Mouse (Mus musculus) C2C12 (cell line): ENCODE results near the gene Arhgap1. TPM values are rescaled to one million over a fixed set of nuclear protein-coding genes. Genes with fewer than 3 reads are reported as not detected.

Source experiments
- H3K27me3 ChIP-seq: one replicate; pipeline ENCODE4 v1.6.1; 2011; ENCODE audit not compliant: control insufficient read depth, insufficient read depth, insufficient read length
- H3K36me3 ChIP-seq: one replicate; pipeline ENCODE4 v1.6.1; 2011; ENCODE audit not compliant: control insufficient read depth, insufficient read depth
- H3K4me3 ChIP-seq: one replicate; pipeline ENCODE4 v1.5.1; 2011; ENCODE audit warnings: mild to moderate bottlenecking, control low read depth; ENCODE audit not compliant: poor library complexity, insufficient read depth, severe bottlenecking
- H3K79me2 ChIP-seq: one replicate; pipeline ENCODE4 v1.6.1; 2011; ENCODE audit not compliant: control insufficient read depth, insufficient read depth
- H3K79me3 ChIP-seq: one replicate; pipeline ENCODE4 v1.6.1; 2011; ENCODE audit warnings: low read depth, control low read depth
- H3ac ChIP-seq: one replicate; pipeline ENCODE3; 2011; ENCODE audit warnings: low read depth; ENCODE audit not compliant: control insufficient read depth, insufficient read length
- CEBPB ChIP-seq: IDR thresholded peaks from one replicate; pipeline ENCODE4 v1.6.1; 2011; ENCODE audit warnings: low read depth, mild to moderate bottlenecking, control low read depth, moderate library complexity
- CTCF ChIP-seq: IDR thresholded peaks from one replicate; pipeline ENCODE4 v1.5.1; 2011; ENCODE audit not compliant: control insufficient read depth, insufficient read depth, insufficient read length
- FOSL1 ChIP-seq: IDR thresholded peaks from one replicate; pipeline ENCODE4 v1.8.0; 2011; ENCODE audit warnings: mild to moderate bottlenecking, low read length; ENCODE audit not compliant: poor library complexity, insufficient read depth, severe bottlenecking
- MAX ChIP-seq: IDR thresholded peaks from one replicate; pipeline ENCODE4 v1.6.1; 2011; ENCODE audit warnings: mild to moderate bottlenecking, control low read depth
- MYOD1 ChIP-seq: IDR thresholded peaks from one replicate; pipeline ENCODE4 v1.6.1; 2011; ENCODE audit warnings: low read depth; ENCODE audit not compliant: control insufficient read depth, insufficient read length
- MYOG ChIP-seq: IDR thresholded peaks from one replicate; pipeline ENCODE4 v1.6.1; 2011; ENCODE audit not compliant: control insufficient read depth, insufficient read length; ENCODE audit errors: extremely low read depth
- USF1 ChIP-seq: IDR thresholded peaks from one replicate; pipeline ENCODE4 v1.6.1; 2011; ENCODE audit warnings: low read depth, mild to moderate bottlenecking, control low read depth, moderate library complexity
- polyA plus RNA-seq: library from polyadenylated mRNA; unstranded; fragments of >200 nt; fragmentation: generic; extraction: Trizol; gene quantifications from one replicate; pipeline ENCODE4 v1.2.1, GENCODE M21; 2012; ENCODE audit warnings: missing spikeins

The Arhgap1 gene
- polyA plus RNA-seq, 1 experiment = 71.7 TPM

DNA sequence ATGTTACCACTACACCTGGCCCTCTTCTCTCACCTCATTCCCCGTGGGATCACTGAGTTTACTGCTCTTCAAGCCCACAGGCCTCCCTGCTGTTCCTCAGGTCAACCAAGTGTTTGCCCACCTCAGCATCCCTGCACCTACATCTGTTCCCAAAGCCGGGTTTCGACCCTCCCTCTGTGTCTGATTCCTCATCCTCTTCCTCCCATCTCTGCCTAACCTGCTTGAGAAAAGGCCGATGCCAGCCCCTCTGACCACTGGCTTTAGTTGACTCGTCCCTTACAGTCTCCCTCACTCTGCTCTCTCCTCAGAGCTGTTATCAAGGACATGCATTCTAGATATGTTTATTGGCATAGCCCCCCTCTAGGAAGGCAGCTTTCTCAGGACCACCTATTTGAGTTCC is 22.2 kb upstream of the Arhgap1 start:
- Histone ChIP-seq H3K36me3 (peaks cover 18% of the 10 kb centered on the region), H3K79me3 (no peaks in the 10 kb centered on the region), H3K27me3 (no peaks in the 10 kb centered on the region), H3K4me3 (no peak overlapping the region), H3K79me2 (no peaks in the 10 kb centered on the region), H3ac (no peak overlapping the region)
- no peak for TF ChIP-seq MYOD1
- no peak for TF ChIP-seq FOSL1
- no peak for TF ChIP-seq CTCF
- TF ChIP-seq MYOG = no peak

DNA sequence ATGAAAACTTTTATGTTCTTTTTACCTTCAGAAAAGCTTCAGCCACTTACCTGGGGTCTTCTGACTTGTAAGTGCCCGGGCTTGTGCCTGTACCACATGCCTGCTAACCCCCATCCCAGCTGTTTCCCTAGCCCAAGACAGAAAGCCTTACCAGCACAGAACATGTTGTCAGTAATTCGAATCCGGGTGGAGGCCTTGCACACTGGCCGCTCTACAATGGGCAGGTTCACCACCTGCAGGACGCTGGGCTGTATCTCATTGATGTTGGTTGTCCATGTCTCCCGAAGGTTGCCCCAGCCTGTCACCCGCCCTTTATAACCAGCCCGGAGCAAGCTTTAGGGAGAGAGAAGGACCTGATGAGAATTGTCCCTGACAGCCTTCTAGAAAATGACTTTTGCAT is 21.5 kb upstream of the Arhgap1 start:
- Histone ChIP-seq H3K36me3 (peaks cover 12% of the 10 kb centered on the region), H3K4me3 (no peak overlapping the region), H3K79me2 (no peaks in the 10 kb centered on the region), H3K27me3 (no peaks in the 10 kb centered on the region), H3ac (no peak overlapping the region), H3K79me3 (no peaks in the 10 kb centered on the region)
- TF ChIP-seq MYOD1 (no peak), MAX (no peak), CTCF (no peak), CEBPB (no peak), USF1 (no peak), MYOG (no peak), FOSL1 (no peak)

DNA sequence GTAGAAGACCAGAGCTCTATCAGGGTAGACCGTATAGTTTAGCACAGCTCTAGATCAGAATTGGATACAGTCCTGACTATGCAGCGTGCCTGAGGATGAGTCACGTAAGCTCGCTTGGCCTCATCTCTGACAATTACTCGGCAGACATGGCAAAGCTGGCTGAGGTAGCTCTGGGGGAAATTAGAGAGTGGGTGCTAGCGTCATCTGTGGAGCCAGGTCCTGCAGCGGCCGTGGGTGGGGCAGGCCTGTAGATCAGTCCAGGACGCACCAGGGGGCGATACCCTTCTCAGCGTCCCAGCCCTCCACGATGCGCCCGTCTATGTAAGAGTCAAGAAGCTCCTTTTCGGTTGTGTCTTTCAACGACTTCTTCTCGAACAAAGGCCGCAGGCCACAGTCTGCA is 20.0 kb upstream of the Arhgap1 start:
- H3ac ChIP-seq = no peak overlapping the region
- H3K36me3 ChIP-seq = no peaks in the 10 kb centered on the region
- H3K79me3 ChIP-seq = no peaks in the 10 kb centered on the region
- no peak overlapping the region for H3K4me3 ChIP-seq
- H3K79me2 ChIP-seq = no peaks in the 10 kb centered on the region
- H3K27me3 ChIP-seq = no peaks in the 10 kb centered on the region
- TF ChIP-seq MYOD1 = no peak
- no peak for TF ChIP-seq CTCF
- TF ChIP-seq FOSL1 = no peak
- no peak for TF ChIP-seq CEBPB
- no peak for TF ChIP-seq USF1
- no peak for TF ChIP-seq MYOG
- TF ChIP-seq MAX = no peak

DNA sequence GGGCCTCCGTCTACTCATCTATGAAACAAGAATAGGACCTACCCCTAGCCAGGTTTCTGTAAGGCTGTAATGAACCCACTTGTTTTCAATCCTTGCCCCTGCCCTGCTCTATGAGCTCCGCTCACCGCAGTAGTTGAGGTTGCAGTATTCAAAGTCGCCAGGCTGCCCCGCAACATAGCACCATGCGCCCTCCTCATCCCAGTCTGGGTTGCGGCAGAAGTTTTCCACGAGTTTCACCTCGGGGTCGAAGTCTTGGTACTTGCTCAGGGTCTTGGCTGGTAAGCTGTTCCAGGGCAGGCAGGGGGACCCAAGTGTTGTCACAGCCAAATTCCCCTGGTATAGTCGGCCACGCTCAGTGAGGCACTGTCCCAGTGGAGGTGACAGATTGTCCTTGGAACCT is 19.3 kb upstream of the Arhgap1 start:
- H3K79me3 ChIP-seq = no peaks in the 10 kb centered on the region
- H3K27me3 ChIP-seq = no peaks in the 10 kb centered on the region
- no peaks in the 10 kb centered on the region for H3K36me3 ChIP-seq
- no peak overlapping the region for H3ac ChIP-seq
- no peak overlapping the region for H3K4me3 ChIP-seq
- H3K79me2 ChIP-seq = no peaks in the 10 kb centered on the region
- no peak for TF ChIP-seq CTCF
- no peak for TF ChIP-seq MYOD1
- TF ChIP-seq MAX = no peak
- TF ChIP-seq CEBPB = no peak
- TF ChIP-seq FOSL1 = no peak
- TF ChIP-seq USF1 = no peak
- TF ChIP-seq MYOG = no peak

DNA sequence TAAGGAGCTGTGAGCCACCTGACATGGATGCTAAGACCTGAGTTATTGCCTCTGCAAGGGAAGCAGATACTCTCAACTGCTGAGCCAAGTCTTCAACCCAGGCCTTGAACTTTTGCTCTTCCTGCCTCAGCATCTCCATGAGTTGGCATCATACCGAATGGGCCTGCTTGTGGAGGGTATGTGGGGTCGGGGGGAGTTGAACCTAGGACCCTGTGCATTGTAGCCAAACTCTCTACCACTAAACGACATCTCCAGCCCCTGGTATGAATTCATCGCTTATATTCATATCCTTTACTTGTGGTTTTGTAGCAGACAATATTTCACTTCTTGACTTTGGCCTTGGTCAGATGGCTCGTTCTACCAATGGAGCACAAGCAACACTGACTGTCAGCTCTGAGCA is 17.8 kb upstream of the Arhgap1 start:
- Histone ChIP-seq H3K27me3 (no peaks in the 10 kb centered on the region), H3K36me3 (no peaks in the 10 kb centered on the region), H3K79me2 (no peaks in the 10 kb centered on the region), H3K4me3 (no peak overlapping the region), H3K79me3 (no peaks in the 10 kb centered on the region), H3ac (no peak overlapping the region)
- no peak for TF ChIP-seq MYOD1
- TF ChIP-seq MYOG = no peak
- no peak for TF ChIP-seq CTCF
- no peak for TF ChIP-seq MAX
- TF ChIP-seq FOSL1 = no peak
- TF ChIP-seq USF1 = no peak
- TF ChIP-seq CEBPB = no peak

DNA sequence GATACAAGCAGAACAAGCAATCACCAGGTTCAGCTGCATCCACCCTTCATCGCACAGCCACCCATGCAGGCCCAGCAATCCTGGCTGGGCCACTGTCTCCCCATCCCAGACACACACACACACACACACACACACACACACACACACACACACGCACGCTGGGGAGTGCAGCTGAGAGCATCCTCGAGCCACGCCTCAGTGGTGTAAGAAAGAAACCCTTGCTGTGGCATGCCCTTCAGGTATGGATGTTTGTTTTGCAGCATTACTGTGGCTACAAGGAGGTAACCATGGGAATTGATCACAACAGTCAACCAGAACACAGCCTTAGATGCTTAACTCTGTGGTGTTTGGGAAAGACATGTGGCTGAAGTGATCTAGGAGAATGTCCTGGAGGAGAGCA is 17.3 kb upstream of the Arhgap1 start:
- Histone ChIP-seq H3K4me3 (no peak overlapping the region), H3K79me3 (no peaks in the 10 kb centered on the region), H3K27me3 (no peaks in the 10 kb centered on the region), H3ac (no peak overlapping the region), H3K36me3 (no peaks in the 10 kb centered on the region), H3K79me2 (no peaks in the 10 kb centered on the region)
- no peak for TF ChIP-seq MYOD1
- no peak for TF ChIP-seq CEBPB
- no peak for TF ChIP-seq CTCF
